Mouse (Mus musculus): ENCODE results near the gene Tenm4.

DNA sequence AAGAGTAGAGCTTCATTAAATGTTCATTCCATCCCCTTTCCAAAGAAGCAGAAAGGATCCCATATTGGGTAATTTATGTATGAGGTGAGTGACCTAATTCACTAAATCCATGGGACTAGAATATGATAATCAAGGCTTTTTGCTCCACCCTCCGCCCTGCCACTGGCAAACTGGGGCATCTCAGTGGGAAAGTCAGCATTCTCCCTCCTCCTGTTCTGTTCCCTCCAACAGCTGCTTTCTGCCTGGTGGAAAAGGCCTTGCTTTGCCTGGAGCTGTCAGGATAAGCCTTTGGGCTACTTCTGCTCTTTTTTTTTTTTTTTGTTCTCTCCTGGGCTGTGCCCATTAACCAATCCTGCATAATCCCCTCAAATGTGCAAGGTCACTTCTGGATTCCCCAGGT lies 51.5 kb downstream of the Tenm4 start:
- no peak for TF ChIP-seq CTCF (IDR thresholded peaks at IDR 0.05; ENCODE audit: low read depth, low read length)
- TF ChIP-seq POLR2A (IDR thresholded peaks at IDR 0.05; ENCODE audit: extremely low read depth, insufficient read depth, low read length) = no peak

All from liver, adult 2 months (tissue).